Mouse (Mus musculus): ENCODE data around the gene Olfr106-ps.

Gene Olfr106-ps

GRCm38 (mm10) chr17:37390093-37390492, at the start of gene Olfr106-ps:
TSS of gene Olfr106-ps (plus strand) at chr17:37390393.
- DNase-seq: no peak

GRCm38 (mm10) chr17:37359282-37359681, 30.9 kb upstream of the Olfr106-ps start, which contains the start of gene Olfr104-ps:
TSS of gene Olfr104-ps (plus strand) at chr17:37359582.
- DNase-seq: no peak

- DNase-seq: no peak
Observed at GRCm38 (mm10) chr17:37378733-37379132, 11.5 kb upstream of the Olfr106-ps start, which contains the start of gene Olfr105-ps. TSS of gene Olfr105-ps (plus strand) at chr17:37379033.

DNA sequence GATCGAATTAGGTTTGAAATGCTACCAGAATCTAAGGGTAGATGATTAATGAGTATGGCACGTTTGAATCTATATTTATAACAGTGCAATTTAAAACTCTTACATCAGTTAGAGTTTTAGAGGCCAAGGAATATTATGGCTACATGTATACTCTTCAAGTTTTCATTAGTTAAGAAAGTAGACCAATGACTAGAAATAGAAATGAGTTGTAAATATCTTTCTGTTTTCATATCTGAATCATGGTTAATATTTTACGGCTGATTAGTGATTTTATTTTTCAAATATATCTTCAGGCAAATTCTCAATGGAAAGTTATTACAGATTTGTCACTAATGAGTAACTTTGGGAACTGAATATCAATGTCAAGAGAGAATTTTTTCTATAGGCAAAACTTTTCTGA, 8.7 kb downstream of the Olfr106-ps start, which contains the start of gene Olfr107:
Olfr107 (plus strand) TSS at position 301 of the 400 bp plus-strand sequence.
- no peak for DNase-seq

- no peak for DNase-seq
Observed at GRCm38 (mm10) chr17:37413380-37413779, 23.2 kb downstream of the Olfr106-ps start.

GRCm38 (mm10) chr17:37445180-37445579, 55.0 kb downstream of the Olfr106-ps start, which contains the start of gene Olfr108:
TSS of gene Olfr108 (plus strand) at chr17:37445480.
- no peak for DNase-seq
